Mouse (Mus musculus) cerebellum, adult 18-20 months (tissue): Measurements from ENCODE around the gene Nutf2-ps1.
"Not testable (repeated sequence)": the region's sequence is repeated elsewhere in the genome, so short reads cannot be mapped to it uniquely, and the experiment has no call there.

Experiments used
- DNase-seq, 2 experiments: peaks; one replicate each; pipeline ENCODE4 v3.0.0; 2021

Gene Nutf2-ps1

DNA sequence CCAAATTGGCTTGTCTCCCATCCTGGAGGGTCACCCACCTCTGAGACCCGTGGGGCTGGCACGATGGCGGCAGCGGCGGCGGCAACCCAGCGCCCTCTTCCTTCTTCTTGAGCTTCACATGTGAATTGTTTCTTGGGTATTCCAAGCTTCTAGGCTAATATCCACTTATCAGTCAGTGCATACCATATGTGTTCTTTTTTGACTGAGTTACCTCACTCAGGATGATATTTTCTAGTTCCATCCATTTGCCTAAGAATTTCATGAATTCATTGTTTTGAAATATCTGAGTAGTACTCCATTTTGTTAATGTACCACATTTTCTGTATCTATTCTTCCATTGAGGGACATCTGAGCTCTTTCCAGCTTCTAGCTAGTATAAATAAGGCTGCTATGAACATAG lies at the start of gene Nutf2-ps1:
Gene Nutf2-ps1, minus strand, starts transcription at position 101 of the 400 bp plus-strand sequence.
- not testable (repeated sequence) for DNase-seq

DNA sequence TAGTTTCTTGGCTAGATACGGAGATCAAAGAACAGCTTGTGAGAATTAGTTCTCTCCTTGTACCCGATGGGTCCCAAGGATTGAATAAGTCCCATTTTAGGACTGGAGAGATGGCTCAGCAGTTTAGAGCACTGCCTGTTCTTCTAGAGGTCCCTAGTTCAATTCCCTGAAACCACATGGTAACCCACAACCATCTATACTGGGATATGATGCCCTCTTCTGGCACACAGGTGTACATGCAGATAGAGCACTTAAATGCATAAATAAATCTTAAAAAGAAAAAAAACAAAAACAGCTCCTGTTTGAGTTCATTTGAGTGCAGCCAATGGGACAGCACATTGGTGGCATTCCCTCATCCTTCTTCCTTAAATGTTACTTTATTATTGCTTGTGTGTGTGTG lies 49.2 kb upstream of the Nutf2-ps1 start:
- DNase-seq: no peak

DNA sequence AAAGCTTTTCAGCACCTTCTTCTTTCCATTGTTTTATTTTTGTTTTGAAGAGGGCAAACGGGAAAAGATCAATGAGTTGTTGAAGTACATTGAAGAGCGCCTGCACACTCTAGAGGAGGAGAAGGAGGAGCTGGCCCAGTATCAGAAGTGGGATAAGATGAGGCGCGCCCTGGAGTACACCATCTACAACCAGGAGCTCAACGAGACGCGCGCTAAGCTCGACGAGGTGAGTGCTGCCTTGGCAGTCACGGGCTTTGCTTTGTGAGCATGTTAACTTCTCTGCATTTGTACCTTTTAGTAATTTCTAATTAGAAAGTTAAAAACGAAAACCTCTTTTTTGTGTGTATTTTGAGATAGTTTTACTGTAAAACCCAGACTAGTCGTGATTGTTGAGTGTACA lies 32.8 kb upstream of the Nutf2-ps1 start:
- no peak for DNase-seq

DNA sequence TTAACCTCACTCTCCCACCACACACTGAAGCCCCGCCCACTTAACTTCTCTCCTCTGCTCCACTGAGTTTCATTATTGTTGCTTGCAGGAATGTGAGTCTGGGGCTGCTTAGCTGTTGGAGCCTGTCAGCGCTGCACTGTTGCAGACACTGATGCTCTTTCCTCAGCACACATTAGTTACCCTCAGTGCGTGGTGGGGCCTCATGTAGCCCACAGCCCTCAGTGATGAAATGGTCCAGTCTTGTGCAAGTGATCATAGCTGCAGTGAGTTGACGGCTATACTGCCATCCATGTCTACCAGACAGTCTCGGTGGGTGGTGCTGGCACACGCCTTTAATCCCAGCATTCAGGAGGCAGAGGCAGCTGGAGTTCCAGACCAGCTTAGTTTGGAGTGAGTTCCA lies 20.1 kb upstream of the Nutf2-ps1 start:
- peak; percentile 40 to 60 for DNase-seq

DNA sequence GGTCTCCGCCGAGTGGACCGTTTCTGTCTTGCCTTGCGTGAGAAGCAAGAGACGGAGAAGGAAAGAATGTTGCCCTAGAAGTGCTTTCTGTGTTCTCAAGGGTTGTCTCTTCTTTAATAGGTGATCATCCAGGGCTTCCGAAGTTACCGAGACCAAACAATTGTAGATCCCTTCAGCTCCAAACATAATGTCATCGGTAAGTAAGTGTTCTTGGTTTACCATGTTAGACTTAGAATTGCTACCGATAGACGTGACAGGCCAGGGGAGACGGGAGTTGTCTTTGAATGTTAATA lies 12.4 kb upstream of the Nutf2-ps1 start:
- DNase-seq: no peak

DNA sequence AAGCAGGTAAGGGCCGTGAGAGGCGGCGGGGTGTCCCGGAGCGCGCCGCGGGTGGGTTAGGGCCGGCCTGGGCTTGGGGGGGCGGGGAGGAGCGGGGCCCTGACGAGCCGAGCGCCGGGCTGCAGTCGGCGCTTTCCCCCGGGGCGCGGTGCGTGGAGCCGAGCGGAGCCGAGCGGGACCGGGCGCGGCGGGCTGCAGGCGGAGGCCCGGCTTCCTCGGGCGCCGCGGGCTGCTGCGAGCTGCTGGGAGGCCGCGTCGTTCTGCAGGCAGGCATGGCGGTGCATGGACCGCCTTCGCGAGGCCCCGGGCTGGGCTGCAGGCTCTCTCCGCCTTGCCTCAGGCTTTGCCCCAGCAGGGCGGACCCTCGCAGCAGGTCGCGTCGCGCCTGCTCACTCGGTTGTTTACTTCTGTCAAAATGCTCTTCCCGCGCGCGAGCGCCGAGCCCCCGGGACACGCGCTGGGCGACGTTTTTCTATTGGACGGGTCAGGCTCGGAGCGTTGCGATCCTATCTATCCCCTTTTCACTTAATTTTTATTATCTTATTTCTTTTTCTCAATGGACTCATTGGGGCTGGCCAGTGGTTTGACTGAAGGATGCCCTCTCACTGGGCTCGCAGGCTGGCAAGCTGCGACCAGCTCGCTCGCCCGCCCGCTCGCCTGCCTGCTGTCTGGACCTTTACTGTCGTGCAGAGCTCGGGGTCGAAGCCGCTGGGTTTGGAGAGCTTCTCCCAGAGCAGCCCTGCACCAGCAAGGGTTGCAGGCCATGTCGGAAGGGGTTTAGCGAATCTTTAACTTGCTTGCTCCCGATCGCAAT lies 11.9 kb upstream of the Nutf2-ps1 start:
- peak in 1 of 2 experiments; percentile 57 for DNase-seq

DNA sequence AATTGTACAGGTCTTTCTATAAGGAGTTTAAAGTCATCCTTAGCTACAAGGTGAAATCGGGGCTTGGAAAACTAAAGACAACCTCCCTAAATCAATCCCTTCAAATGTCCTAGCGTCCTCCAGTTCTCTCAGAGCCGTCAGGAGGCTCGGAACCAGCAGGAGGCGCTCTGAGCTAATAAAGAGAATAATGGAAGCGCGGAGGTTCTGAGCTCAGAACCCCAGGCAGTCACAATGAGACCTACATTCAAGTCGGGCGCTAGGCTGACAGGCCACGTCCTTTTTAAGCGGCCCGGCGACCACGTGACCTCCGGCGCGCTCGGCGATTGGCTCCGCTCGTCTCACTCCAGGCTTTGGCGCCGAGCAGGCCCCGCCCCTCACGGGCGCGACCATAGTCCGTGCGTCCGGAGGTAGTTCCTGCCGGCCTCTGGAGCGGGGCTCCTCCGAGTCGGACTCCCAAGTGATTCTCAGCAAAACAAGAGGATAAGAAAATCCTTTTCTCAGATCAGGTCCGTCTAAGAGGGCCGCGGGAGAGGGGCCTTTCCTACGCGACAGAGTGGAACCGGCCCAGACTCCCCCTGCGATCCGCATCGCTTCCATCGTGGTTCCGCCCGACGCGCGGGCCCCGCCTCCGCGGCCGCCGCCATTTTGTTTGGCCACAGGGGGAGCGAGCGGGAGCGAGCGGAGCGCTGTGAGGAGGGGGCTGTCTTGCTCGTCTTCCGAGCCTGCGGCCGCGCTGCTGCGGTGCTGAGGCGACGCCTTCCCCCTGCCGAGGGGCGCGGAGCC lies 11.1 kb upstream of the Nutf2-ps1 start, which contains the start of gene Smc3:
Gene Smc3, plus strand, starts transcription at position 642 of the 783 bp plus-strand sequence.
- peak; percentile 98 to 100 for DNase-seq

DNA sequence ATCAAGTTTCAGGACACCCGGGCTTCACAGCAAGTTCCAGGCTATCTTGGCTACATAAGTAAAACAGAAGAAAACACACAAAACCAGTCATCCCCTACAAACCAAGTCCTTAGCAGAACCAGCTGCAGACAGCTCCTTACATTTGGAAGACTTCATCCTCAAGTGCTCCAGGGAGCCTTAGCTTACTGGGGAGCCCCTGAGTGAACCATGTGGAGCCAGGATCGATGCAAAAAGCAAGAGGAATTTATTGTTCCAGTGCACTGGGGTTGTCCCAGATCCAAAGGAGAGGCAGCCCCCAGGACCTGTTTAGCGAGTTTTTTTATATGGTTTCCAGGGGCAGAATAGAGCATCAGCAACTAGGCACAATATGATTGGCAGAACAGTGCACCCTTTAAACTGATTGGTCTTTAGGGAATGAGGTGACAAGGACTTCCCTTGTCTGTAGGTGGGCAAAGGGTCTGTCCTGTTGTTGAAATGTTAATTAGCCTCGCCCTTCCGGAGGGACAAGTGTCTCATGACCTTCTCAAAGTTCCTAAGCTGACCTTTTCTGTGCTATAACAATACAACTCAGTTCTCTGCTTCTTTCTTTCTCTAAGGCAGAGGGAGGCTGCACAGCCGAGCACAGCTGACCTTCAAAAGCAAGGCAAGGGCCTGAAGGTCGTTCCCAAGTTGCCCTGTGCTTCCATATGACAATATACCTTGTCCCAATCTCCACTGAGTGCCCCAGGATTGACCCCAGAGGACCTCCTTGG lies 8.0 kb upstream of the Nutf2-ps1 start:
- DNase-seq: no peak

DNA sequence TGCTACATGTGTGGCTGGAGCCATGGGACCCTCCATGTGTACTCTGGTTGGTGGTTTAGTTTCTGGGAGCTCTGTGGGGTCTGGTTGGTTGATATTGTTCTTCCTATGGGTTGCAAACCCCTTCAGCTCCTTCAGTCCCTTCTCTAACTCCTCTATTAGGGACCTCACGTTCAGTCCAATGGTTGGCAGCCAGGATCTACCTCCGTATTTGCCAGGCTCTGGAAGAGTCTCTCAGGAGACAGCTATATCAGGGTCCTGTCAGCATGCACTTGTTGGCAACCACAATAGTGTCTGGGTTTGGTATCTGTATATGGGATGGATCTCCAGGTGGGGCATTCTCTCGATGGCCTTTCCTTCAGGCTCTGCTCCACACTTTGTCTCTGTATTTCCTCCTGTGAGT lies 1.2 kb downstream of the Nutf2-ps1 start:
- not testable (repeated sequence) for DNase-seq

DNA sequence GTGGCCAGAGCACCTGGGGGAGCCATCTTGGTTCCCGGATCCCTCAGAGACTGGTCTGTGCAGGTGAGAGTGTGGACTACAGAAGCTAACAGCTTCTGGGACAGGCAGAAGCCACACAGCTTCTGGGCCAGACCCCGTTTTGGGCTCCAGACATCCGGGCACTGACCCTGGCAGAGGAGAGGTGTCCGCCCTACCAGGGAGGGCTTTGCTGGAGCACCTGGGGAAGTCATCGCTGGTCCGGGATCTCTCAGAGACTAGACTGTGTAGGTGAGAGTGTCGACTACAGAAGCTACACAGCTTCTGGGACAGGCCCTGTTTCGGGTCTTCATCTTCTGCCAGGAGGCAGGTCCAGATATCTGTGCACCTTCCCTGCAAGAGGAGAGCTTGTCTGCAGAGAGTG lies 8.6 kb downstream of the Nutf2-ps1 start:
- DNase-seq: not testable (repeated sequence)

DNA sequence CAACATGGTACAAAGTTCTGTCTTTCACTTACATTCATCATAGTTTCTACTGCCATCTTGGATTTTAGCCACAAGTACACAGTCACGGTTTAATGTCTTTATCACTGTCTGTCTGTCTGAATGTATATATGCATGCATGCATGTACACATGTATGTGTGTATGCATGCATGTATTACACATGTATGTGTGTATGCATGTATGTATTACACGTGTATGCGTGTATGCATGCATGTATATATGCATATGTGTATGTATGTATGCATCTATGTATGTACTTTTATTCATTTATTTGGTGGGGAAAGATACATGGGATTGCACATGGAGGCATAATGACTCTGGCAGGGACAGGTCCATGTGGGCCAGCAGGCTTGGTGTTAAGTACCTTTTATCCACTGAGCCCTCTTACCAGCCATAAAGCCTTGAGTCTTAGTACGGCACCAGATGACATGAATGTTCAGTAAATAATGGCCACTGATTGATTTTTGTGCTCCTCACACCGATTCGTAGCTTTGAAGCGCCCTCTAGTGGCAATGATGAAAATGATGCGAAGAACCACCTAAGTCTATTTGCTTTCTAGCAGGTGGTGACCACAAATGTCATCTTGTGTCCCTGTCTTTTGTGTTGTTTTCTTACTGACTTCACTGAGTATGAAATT lies 10.1 kb downstream of the Nutf2-ps1 start:
- DNase-seq: peak; percentile 79 to 83

DNA sequence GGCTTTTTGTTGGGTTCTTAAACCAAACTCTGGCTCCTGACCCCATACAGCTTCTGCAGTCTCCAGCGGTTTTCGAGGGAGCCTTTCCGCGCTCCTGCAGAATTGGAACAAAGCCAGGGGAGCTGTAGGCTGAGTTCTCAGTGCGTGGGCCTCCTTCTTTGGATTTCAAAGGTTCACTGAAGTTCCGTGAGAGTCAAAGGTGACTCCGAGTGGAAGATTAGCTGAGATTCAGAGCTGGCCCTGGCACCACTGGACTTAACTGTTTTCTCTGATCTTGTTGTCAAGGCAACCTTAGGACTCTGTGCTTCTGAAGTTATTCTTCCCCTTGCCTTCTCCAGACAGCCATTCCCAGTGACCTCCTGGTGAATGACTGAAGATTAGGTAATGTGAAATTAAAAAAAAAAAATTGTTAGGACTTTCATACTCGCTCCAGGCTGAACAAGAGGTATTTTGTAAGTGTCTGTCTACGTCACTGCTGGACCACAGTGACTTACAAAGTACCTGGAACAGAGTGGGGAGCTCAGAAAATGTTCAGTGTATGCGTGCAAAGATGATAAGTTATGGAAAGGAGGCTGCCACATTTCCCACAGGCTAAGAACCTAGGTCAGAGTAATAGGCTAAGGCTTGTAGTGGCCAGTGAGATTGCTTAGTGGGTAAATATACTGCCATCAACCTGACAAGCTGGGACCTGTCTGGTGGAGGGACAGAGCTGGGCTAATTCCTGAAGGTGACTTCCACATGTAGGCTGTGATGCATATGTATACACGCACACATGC lies 11.7 kb downstream of the Nutf2-ps1 start:
- DNase-seq: no peak

DNA sequence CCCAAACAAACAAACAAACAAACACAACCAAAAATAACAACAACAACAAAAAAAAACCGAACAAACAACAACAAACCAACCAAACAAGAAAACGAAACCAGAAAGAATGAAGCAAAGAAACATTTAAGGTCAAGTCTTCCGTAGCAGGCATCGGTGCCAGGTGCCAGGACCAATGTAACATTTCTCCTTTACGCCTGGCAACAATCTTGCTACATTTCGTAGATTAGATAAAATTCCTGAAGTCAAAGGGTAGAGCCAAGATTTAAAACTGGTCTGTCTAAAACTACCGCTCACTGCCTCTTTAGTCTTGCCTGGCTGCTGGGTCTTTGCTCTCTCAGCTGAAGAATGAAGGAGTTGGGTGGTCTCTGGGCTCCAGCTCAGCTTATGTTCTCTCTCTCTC lies 12.8 kb downstream of the Nutf2-ps1 start:
- no peak for DNase-seq

DNA sequence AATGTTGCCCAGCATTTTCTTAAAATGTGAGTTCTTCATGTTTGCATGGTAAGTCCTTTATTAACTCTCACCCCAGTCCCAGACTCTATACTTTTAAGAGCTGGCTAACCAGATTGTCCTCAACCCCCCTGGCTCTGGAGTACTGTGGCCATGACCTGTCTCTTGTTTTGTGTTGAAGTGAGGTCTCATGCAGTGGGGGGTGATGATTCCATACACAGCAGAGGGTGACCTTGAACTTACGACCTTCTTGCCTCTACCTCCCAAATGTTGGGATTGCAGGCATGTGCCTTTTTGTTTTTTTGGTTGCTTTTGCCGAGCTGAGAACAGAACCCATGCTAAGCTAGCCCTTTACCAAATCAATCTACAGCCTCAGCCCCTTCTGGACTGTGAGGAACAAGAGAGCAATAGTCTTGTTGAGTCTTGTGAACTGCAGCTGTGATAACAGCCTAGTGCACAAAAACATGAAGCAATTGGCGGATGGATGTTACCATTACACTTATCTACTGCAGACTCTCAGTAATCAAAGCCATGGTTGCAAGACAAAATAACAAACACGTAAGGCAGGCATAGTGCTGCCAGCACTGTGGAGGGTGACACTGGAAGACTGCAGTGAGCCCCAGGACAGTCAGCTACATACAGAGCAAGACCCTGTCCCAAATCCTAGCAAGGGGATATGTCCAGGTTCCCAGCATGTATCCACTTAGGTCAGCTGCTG lies 13.4 kb downstream of the Nutf2-ps1 start:
- no peak for DNase-seq

DNA sequence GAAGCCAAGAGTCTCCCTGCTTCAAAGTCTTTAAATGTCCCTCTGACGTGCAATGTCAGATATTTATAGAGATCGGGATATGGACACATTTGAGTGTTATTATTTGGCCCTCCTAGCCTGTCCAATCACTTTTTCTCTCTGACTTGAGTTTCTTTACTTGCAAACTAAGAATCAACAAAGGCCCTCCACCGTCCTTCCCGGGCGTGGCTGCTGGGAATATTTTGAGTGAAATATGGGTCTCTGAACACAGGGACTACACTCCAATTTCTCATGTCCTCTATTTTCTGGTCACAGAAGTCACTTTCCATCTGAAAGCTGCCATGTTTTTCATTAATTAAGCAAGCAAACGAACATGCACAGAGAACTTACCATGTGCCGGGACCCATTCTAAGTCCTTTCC lies 14.3 kb downstream of the Nutf2-ps1 start:
- no peak for DNase-seq

DNA sequence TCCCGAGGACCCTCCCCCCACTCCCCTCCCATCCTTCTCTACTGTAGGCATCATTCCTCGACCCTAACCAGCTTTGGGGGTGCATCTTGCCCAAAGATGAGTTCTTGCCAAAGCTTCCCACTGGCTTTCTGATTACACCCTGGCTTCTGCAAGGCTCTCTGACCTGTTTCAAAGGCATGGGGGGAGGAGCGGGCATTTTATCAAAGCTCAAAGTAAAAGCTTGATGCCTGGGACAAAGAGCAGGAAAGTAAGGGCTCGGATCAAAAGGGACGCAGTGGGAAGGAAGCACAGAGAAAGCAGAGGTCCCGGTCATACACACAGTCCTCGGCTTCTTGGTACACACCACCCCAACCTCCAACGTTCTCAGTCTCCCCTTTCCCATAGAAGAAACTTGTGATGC lies 14.7 kb downstream of the Nutf2-ps1 start:
- DNase-seq: no peak

DNA sequence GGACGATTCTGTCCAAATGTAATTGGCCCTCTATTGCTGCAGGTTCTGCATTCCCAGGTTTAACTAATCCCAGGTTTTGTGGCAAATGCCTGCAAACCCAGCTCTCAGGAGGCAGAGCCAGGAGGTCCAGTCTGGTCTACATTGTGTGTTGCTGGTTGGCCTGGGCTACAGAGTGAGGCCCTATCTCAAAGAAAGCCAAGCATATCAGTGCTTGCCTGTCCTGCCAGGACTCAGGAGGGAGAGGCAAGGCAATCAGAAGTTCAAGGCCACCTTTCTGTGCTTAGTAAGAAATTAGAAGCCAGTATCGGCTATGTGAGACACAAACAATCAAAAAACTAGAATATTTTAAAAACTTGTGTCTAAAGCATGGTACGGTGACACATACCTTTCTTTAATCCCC lies 15.7 kb downstream of the Nutf2-ps1 start:
- DNase-seq: no peak

DNA sequence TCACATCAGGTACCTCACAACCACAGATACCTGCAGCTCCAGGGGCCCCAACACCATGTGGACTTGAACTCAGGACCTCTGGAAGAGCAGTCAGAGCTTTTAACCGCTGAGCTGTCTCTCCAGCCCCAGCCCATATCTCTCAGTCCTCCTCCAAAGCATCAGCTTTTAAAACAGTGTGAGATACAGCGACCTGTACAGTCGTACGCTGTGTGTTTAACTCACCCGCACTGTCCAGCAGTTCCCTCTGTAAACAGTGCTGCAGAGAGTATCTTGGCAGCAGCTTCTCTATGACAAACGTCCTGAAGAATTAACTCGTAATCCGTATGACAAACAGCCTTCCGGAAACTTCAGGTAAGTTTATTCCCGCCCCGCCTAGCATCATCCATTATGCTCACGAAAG lies 16.3 kb downstream of the Nutf2-ps1 start:
- DNase-seq: no peak

DNA sequence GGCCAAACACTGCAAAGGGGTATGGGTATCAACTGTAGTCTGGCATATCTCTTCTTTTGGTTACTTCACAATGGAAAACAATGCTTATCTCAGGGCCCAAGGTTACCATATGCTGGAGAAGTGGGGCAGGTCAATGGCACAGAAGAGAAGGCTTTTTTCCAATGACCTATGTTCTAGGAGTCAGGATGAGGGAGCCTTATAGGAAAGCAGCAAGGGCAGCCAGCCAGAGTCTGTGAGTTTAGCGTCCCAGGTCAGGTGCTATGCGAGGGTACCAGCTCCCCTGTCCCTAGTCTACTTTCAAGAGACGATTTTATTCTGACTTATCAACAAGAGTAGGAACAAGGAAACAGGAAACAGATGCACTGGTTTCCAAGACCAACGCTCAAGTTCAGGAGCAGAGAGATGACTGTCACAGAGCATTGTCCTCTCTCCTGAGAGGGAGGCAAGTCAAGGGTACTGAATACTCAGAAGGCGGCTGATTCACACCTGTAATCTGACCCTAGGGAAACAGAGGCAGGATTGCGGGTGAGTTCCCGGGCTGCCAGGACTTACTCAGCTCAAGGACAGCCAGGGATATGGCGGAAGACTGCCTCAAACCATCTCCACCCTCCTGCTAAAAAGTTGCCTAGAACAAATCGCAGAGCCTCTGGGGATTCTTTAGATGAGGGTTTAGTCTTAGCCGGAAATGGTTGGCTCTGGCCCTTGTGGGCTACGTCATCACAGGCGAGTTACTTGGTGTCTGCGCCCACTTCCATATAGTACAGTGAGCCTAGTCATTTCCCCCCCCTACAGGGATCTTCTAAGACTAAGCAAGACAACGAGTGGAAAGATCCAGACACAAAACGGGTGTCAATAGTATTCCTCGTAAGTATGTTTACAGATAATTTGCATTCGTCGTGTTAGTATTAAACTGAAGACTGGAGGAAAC lies 17.1 kb downstream of the Nutf2-ps1 start:
- no peak for DNase-seq

DNA sequence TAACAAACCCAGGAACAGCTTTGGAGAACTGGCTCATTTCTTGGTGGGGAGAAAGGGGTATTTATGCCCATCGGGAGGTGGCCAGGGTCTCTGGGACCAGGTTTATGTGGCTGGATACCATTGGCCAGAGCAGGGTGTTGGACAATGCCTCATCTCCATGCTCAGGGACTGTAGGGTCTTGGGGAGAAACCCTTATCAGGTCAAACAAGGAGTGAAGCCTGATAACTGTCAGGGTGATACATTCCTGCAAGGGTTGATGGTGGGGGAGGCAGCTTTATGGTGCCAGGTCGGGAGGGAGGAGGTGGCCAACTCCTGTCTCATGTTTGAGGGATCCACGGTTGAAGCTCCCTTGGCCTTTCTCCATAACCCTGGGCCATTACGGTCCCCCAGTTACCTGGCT lies 17.8 kb downstream of the Nutf2-ps1 start:
- DNase-seq: no peak
